Mouse (Mus musculus) forebrain, embryonic 12.5 days (tissue): ENCODE results near the gene Plcl1. TPM values are rescaled to one million over a fixed set of nuclear protein-coding genes. Genes with fewer than 3 reads are reported as not detected.
A peak's percentile ranks its signal among the peaks of the same experiment; 100 is the strongest.

Source experiments
- ATAC-seq: fragments of 200-750 bp; cut with Nextera tagmentation; 2 replicates; pipeline ENCODE4 v1.8.0; 2017; ENCODE audit warnings: moderate TSS enrichment; ENCODE audit not compliant: low FRiP score
- H3K27ac ChIP-seq: fragments of 300-500 bp; sonication (generic); 2 replicates; pipeline ENCODE4 v1.5.1; 2016; ENCODE audit warnings: mild to moderate bottlenecking
- H3K27me3 ChIP-seq: fragments of 300-500 bp; sonication (generic); 2 replicates; pipeline ENCODE4 v1.6.1; 2016; ENCODE audit warnings: mild to moderate bottlenecking
- H3K36me3 ChIP-seq: fragments of 300-500 bp; sonication (generic); replicated peaks from 2 replicates; pipeline ENCODE4 v1.6.1; 2016; ENCODE audit warnings: mild to moderate bottlenecking
- H3K4me1 ChIP-seq: fragments of 300-500 bp; sonication (generic); 2 replicates; pipeline ENCODE4 v1.6.1; 2016
- H3K4me2 ChIP-seq: fragments of 300-500 bp; sonication (generic); 2 replicates; pipeline ENCODE4 v1.6.1; 2016; ENCODE audit warnings: mild to moderate bottlenecking, moderate library complexity
- H3K4me3 ChIP-seq: fragments of 300-500 bp; sonication (generic); replicated peaks from 2 replicates; pipeline ENCODE4 v1.5.1; 2016; ENCODE audit warnings: mild to moderate bottlenecking
- H3K9ac ChIP-seq: fragments of 300-500 bp; sonication (generic); 2 replicates; pipeline ENCODE4 v1.6.1; 2016; ENCODE audit warnings: mild to moderate bottlenecking
- H3K9me3 ChIP-seq: fragments of 300-500 bp; sonication (generic); 2 replicates; pipeline ENCODE4 v1.6.1; 2016
- WGBS: fragments of 180-500 bp; shearing (Covaris S2); methylation state at CpG from one replicate; pipeline ENCODE4 v1.1.7; 2016; 5-methylcytosine and 5-hydroxymethylcytosine counted together
- polyA plus RNA-seq: library from polyadenylated mRNA; unstranded; fragments of >200 nt; fragmentation: Nextera tagmentation; extraction: Ambion mirVana; gene quantifications from 2 replicates; pipeline ENCODE4 v1.2.1, GENCODE M21; 2016

The Plcl1 gene
- 4.2 and 4.4 TPM in 2 replicates for polyA plus RNA-seq

GRCm38 (mm10) chr1:55405272-55406022, at the start of gene Plcl1:
TSS of gene Plcl1 (plus strand) at chr1:55405921.
- Histone ChIP-seq H3K4me2 (peak within 1 kb of the TSS; percentile 97), H3K9me3 (no peaks in the 10 kb centered on the region), H3K27ac (peak within 1 kb of the TSS; percentile 73), H3K9ac (peak within 1 kb of the TSS; percentile 73), H3K4me1 (peaks cover 9% of the 10 kb centered on the region), H3K27me3 (peaks cover 11% of the 10 kb centered on the region; the same call in 1 of the 2 replicates), H3K4me3 (peak within 1 kb of the TSS; percentile 73), H3K36me3 (no peaks in the 10 kb centered on the region)
- WGBS = 2% methylated on average over 51 of the region's 51 CpGs
- peak; percentile 99 for ATAC-seq

DNA sequence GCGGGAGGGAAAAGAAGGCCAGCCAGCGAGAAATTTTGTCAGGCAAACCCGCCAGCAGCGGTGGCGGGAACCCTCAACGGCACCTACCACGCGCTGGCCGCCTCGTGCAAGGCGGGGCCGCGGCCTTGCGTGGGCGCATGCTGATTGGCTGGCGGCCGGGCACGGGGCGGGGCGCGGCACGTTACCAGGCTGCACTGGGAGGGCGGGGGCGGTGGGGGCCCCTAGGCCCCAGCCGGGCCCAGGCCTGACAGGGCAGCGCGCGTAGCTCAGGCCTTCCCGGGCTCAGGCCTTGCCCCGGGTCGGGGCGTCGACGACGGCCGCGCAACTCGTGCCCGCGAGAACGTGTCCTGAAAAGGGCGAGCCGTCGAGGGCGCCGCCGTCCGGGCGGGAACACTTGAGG, 43.1 kb upstream of the Plcl1 start:
- peak overlapping the region; percentile 56 for H3K4me2 ChIP-seq
- 53% methylated on average over 37 of the region's 49 CpGs for whole genome bisulfite sequencing

GRCm38 (mm10) chr1:55363044-55363565, 42.6 kb upstream of the Plcl1 start, which contains the start of gene Boll:
TSS of gene Boll (minus strand) at chr1:55363469.
- Histone ChIP-seq H3K27ac (no peak within 1 kb of the TSS), H3K4me3 (peak within 1 kb of the TSS; percentile 51), H3K27me3 (peaks cover 27% of the 10 kb centered on the region), H3K4me2 (peak within 1 kb of the TSS; percentile 56), H3K9ac (0 out of 2 replicates have a peak within 1 kb of the TSS, but pooled peaks have one; percentile 7), H3K9me3 (peaks cover 9% of the 10 kb centered on the region), H3K36me3 (no peaks in the 10 kb centered on the region), H3K4me1 (peaks cover 4% of the 10 kb centered on the region)
- WGBS = 9% methylated on average over 62 of the region's 68 CpGs
- ATAC-seq = peak; percentile 92

More for the DNA sequence above, 43.1 kb upstream of the Plcl1 start:
- Histone ChIP-seq H3K9ac (no peak overlapping the region), H3K9me3 (peaks cover 9% of the 10 kb centered on the region), H3K36me3 (no peaks in the 10 kb centered on the region), H3K4me3 (peak overlapping the region; percentile 51), H3K27me3 (peaks cover 27% of the 10 kb centered on the region), H3K4me1 (peaks cover 4% of the 10 kb centered on the region), H3K27ac (no peak overlapping the region)
- ATAC-seq = peak; percentile 57; the same call in 1 of the 2 replicates

DNA sequence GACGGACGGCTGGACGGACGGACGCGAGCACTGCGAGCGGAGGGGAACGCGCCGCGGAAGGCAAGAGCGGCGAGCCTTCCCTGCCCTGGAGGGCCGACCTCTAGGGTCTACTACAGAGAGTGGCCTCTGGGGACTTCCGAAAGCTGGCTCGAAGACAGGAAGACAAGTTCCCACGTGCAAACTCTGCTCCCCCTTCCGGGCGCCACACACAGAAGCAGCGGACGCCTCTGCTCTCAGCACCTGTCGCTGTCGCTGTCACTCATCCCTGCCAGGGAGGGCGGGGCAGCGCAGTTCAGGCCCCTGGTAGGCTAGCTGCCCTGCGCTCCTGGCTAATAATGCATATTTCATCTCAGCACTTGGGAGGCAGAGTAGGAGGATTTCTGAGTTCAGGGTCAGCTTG, 42.1 kb upstream of the Plcl1 start:
- Histone ChIP-seq H3K4me1 (peaks cover 4% of the 10 kb centered on the region), H3K4me2 (peak overlapping the region; percentile 56), H3K36me3 (no peaks in the 10 kb centered on the region), H3K4me3 (peak overlapping the region; percentile 51), H3K9ac (0 out of 2 replicates have a peak overlapping the region, but pooled peaks have one; percentile 7), H3K9me3 (peaks cover 9% of the 10 kb centered on the region), H3K27me3 (peaks cover 27% of the 10 kb centered on the region), H3K27ac (no peak overlapping the region)
- ATAC-seq = peak; percentile 88
- 2% methylated on average over 27 of the region's 27 CpGs for WGBS

- no peaks in the 10 kb centered on the region for H3K36me3 ChIP-seq
- no peaks in the 10 kb centered on the region for H3K27me3 ChIP-seq
- WGBS = 89% methylated on average over 3 of the region's 3 CpGs
- no peaks in the 10 kb centered on the region for H3K4me1 ChIP-seq
- H3K9ac ChIP-seq = no peak overlapping the region
- no peak overlapping the region for H3K4me2 ChIP-seq
- ATAC-seq = no peak
- no peak overlapping the region for H3K27ac ChIP-seq
- H3K4me3 ChIP-seq = no peak overlapping the region
- H3K9me3 ChIP-seq = no peaks in the 10 kb centered on the region
Measured at GRCm38 (mm10) chr1:55372626-55373025, 33.1 kb upstream of the Plcl1 start.

- Histone ChIP-seq H3K4me3 (no peak overlapping the region), H3K9me3 (no peaks in the 10 kb centered on the region), H3K36me3 (no peaks in the 10 kb centered on the region), H3K27ac (no peak overlapping the region), H3K4me2 (no peak overlapping the region), H3K27me3 (no peaks in the 10 kb centered on the region), H3K9ac (no peak overlapping the region), H3K4me1 (peaks cover 3% of the 10 kb centered on the region)
- WGBS = 82% methylated on average over 2 of the region's 2 CpGs
- no peak for ATAC-seq
Measured at GRCm38 (mm10) chr1:55380527-55380926, 25.2 kb upstream of the Plcl1 start.

GRCm38 (mm10) chr1:55383114-55383773, 22.5 kb upstream of the Plcl1 start:
- H3K4me1 ChIP-seq = peaks cover 3% of the 10 kb centered on the region
- H3K9ac ChIP-seq = no peak overlapping the region
- WGBS = 8% methylated on average over 9 of the region's 9 CpGs
- H3K27ac ChIP-seq = no peak overlapping the region
- no peaks in the 10 kb centered on the region for H3K9me3 ChIP-seq
- peak overlapping the region; percentile 17; the same call in 1 of the 2 replicates for H3K4me2 ChIP-seq
- peak; percentile 85; the same call in 1 of the 2 replicates for ATAC-seq
- no peaks in the 10 kb centered on the region for H3K27me3 ChIP-seq
- H3K4me3 ChIP-seq = no peak overlapping the region
- no peaks in the 10 kb centered on the region for H3K36me3 ChIP-seq

GRCm38 (mm10) chr1:55399891-55400290, 5.8 kb upstream of the Plcl1 start:
- no peak overlapping the region for H3K27ac ChIP-seq
- 51% methylated on average over 5 of the region's 5 CpGs for WGBS
- H3K36me3 ChIP-seq = no peaks in the 10 kb centered on the region
- no peak overlapping the region for H3K4me2 ChIP-seq
- H3K4me1 ChIP-seq = peaks cover 8% of the 10 kb centered on the region
- H3K9ac ChIP-seq = no peak overlapping the region; the same call in 1 of the 2 replicates
- peaks cover 6% of the 10 kb centered on the region; the same call in 1 of the 2 replicates for H3K27me3 ChIP-seq
- no peak overlapping the region for H3K4me3 ChIP-seq
- no peaks in the 10 kb centered on the region for H3K9me3 ChIP-seq
- ATAC-seq = peak; percentile 57; the same call in 1 of the 2 replicates

DNA sequence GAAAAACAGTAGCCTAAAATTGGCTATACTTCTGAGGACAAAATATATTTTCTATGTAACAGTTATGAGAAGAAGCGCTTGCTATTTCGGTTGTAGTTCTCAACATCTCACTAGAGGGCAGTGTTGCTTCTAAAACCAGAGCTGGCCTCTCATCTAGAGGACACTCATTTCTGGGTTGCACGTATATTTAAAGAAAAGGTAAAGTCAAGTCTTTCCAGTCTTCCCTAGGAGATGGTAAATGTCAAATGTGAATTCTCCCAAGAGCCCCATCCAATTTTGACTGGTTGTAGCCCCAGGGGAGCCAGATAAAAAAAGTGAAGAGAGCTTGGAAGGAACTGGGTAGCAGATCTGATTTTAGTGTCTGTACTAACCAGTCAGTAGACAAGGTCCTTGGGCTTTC, 1.3 kb upstream of the Plcl1 start:
- no peak overlapping the region for H3K4me2 ChIP-seq
- no peak overlapping the region for H3K9ac ChIP-seq
- ATAC-seq = no peak
- H3K4me1 ChIP-seq = peaks cover 12% of the 10 kb centered on the region
- 4% methylated on average over 3 of the region's 3 CpGs for WGBS
- H3K27me3 ChIP-seq = peaks cover 11% of the 10 kb centered on the region; the same call in 1 of the 2 replicates
- H3K9me3 ChIP-seq = no peaks in the 10 kb centered on the region
- H3K36me3 ChIP-seq = no peaks in the 10 kb centered on the region
- H3K4me3 ChIP-seq = no peak overlapping the region
- H3K27ac ChIP-seq = no peak overlapping the region

GRCm38 (mm10) chr1:55406023-55406413, 297 bp downstream of the Plcl1 start:
- WGBS = under 1% methylated on average over 40 of the region's 42 CpGs
- Histone ChIP-seq H3K9ac (peak overlapping the region; percentile 73), H3K4me3 (peak overlapping the region; percentile 73), H3K27ac (peak overlapping the region; percentile 73), H3K9me3 (no peaks in the 10 kb centered on the region), H3K36me3 (no peaks in the 10 kb centered on the region), H3K4me2 (peak overlapping the region; percentile 97), H3K4me1 (peaks cover 9% of the 10 kb centered on the region), H3K27me3 (peaks cover 11% of the 10 kb centered on the region; the same call in 1 of the 2 replicates)
- ATAC-seq = peak; percentile 62; the same call in 1 of the 2 replicates

DNA sequence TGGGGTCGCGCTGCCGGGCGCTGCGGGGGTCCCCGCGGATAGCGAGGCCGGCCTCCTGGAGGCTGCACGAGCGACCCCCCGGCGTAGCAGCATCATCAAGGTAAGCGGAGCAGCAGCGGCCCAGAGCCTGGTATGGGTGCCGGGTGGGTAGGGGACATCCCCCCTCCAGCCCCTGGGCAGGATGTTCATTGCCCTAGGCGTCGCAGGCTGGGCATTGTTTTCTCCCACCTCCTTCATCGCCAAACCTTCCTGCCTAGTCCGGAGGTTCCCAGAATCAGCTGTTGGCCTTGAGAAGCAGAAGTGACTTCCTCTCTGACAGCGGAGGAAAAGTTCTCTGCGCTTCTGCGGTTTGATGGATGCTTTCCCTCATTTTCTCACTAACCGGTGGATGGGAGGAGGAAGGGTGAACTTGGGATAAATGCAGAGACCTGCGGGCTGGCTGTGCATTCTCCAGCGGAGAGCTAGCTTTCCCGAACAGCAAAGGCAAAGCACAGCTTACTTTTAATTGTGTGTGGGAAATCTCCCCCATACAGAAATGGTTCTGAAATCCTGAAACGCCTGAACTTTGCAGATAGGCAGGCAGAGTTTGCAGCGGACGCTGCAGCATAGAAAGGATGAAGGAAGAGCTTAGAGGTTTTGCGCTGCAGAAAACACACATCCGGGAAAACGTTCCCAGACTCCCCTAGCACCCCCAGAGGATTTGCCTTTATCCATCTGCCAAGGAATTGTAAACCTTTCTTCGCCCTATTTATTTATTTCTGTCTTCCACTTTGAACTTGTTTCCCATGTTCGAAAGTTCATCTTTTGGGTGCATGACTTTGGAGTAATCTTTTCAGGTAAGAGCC, 1.0 kb downstream of the Plcl1 start:
- peak; percentile 12; the same call in 1 of the 2 replicates for ATAC-seq
- Histone ChIP-seq H3K27me3 (peaks cover 11% of the 10 kb centered on the region; the same call in 1 of the 2 replicates), H3K4me1 (peaks cover 9% of the 10 kb centered on the region), H3K27ac (peak overlapping the region; percentile 73), H3K9me3 (no peaks in the 10 kb centered on the region), H3K4me3 (peak overlapping the region; percentile 73), H3K4me2 (peak overlapping the region; percentile 97), H3K9ac (peak overlapping the region; percentile 73), H3K36me3 (no peaks in the 10 kb centered on the region)
- 4% methylated on average over 35 of the region's 35 CpGs for WGBS
